Mouse (Mus musculus) limb, embryonic 12.5 days (tissue): ENCODE measurements around the gene Fubp3. TPM values are rescaled to one million over a fixed set of nuclear protein-coding genes. Genes with fewer than 3 reads are reported as not detected.
"Not testable (repeated sequence)": the region's sequence is repeated elsewhere in the genome, so short reads cannot be mapped to it uniquely, and the experiment has no call there.

Source experiments
- ATAC-seq: fragments of 200-750 bp; cut with Nextera tagmentation; 2 replicates; pipeline ENCODE4 v1.8.0; 2017; ENCODE audit warnings: low read depth, moderate TSS enrichment; ENCODE audit not compliant: insufficient number of reproducible peaks, insufficient read depth, low FRiP score, low TSS enrichment
- H3K27ac ChIP-seq: fragments of 300-500 bp; sonication (generic); 2 replicates; pipeline ENCODE4 v1.5.1; 2016; ENCODE audit warnings: mild to moderate bottlenecking, moderate library complexity
- H3K27me3 ChIP-seq: fragments of 300-500 bp; sonication (generic); 2 replicates; pipeline ENCODE4 v1.6.1; 2016; ENCODE audit warnings: mild to moderate bottlenecking, moderate library complexity
- H3K36me3 ChIP-seq: fragments of 300-500 bp; sonication (generic); 2 replicates; pipeline ENCODE4 v1.6.1; 2016; ENCODE audit warnings: mild to moderate bottlenecking, moderate library complexity
- H3K4me1 ChIP-seq: fragments of 300-500 bp; sonication (generic); replicated peaks from 2 replicates; pipeline ENCODE4 v1.6.1; 2016
- H3K4me2 ChIP-seq: fragments of 300-500 bp; sonication (generic); 2 replicates; pipeline ENCODE4 v1.6.1; 2016; ENCODE audit warnings: mild to moderate bottlenecking, moderate library complexity
- H3K4me3 ChIP-seq: fragments of 300-500 bp; sonication (generic); replicated peaks from 2 replicates; pipeline ENCODE4 v1.5.1; 2016; ENCODE audit warnings: mild to moderate bottlenecking
- H3K9ac ChIP-seq: fragments of 300-500 bp; sonication (generic); replicated peaks from 2 replicates; pipeline ENCODE4 v1.6.1; 2016; ENCODE audit warnings: mild to moderate bottlenecking, moderate library complexity
- H3K9me3 ChIP-seq: fragments of 300-500 bp; sonication (generic); 2 replicates; pipeline ENCODE4 v1.6.1; 2016; ENCODE audit warnings: mild to moderate bottlenecking, moderate library complexity
- WGBS: fragments of 180-500 bp; shearing (Covaris S2); methylation state at CpG from one replicate; pipeline ENCODE4 v1.1.7; 2016; 5-methylcytosine and 5-hydroxymethylcytosine counted together
- polyA plus RNA-seq: library from polyadenylated mRNA; unstranded; fragments of >200 nt; fragmentation: Nextera tagmentation; extraction: Ambion mirVana; gene quantifications from 2 replicates; pipeline ENCODE4 v1.2.1, GENCODE M21; 2016

Gene Fubp3
- polyA plus RNA-seq, result 102 and 104 TPM in 2 replicates

- Histone ChIP-seq H3K4me3 (peak within 1 kb of the TSS; percentile 100), H3K9ac (peak within 1 kb of the TSS; percentile 99), H3K27me3 (no peaks in the 10 kb centered on the region), H3K9me3 (no peaks in the 10 kb centered on the region), H3K36me3 (peaks cover 20% of the 10 kb centered on the region; the same call in 1 of the 2 replicates), H3K4me2 (peak within 1 kb of the TSS; percentile 86), H3K27ac (peak within 1 kb of the TSS; percentile 89), H3K4me1 (peaks cover 19% of the 10 kb centered on the region)
- ATAC-seq, result peak; percentile 90
- WGBS, result 3% methylated on average over 51 of the region's 51 CpGs
Observed at GRCm38 (mm10) chr2:31572051-31572914, at the start of gene Fubp3. TSS of gene Fubp3 (plus strand) at chr2:31572651.

GRCm38 (mm10) chr2:31524641-31525040 is 47.8 kb upstream of the Fubp3 start:
- Histone ChIP-seq H3K36me3 (no peaks in the 10 kb centered on the region), H3K4me3 (no peak overlapping the region), H3K4me1 (peaks cover 16% of the 10 kb centered on the region; the same call in 1 of the 2 replicates), H3K27me3 (peaks cover 4% of the 10 kb centered on the region; the same call in 1 of the 2 replicates), H3K27ac (no peak overlapping the region), H3K9ac (no peak overlapping the region), H3K9me3 (no peaks in the 10 kb centered on the region), H3K4me2 (no peak overlapping the region)
- ATAC-seq, result no peak
- 76% methylated on average over 5 of the region's 5 CpGs for WGBS

- Histone ChIP-seq H3K27me3 (peaks cover 4% of the 10 kb centered on the region; the same call in 1 of the 2 replicates), H3K36me3 (no peaks in the 10 kb centered on the region), H3K4me3 (no peak overlapping the region), H3K9ac (no peak overlapping the region), H3K4me2 (no peak overlapping the region), H3K9me3 (no peaks in the 10 kb centered on the region), H3K4me1 (peaks cover 12% of the 10 kb centered on the region; the same call in 1 of the 2 replicates), H3K27ac (no peak overlapping the region)
- 0 out of 2 replicates have a peak, but pooled peaks have one; percentile 31 for ATAC-seq
- 24% methylated on average over 10 of the region's 10 CpGs for WGBS
Observed at GRCm38 (mm10) chr2:31525778-31526177, 46.7 kb upstream of the Fubp3 start.

GRCm38 (mm10) chr2:31530201-31530600 is 42.2 kb upstream of the Fubp3 start:
- H3K9ac ChIP-seq, result no peak overlapping the region
- no peak for ATAC-seq
- no peaks in the 10 kb centered on the region for H3K27me3 ChIP-seq
- H3K4me3 ChIP-seq, result no peak overlapping the region
- no peak overlapping the region for H3K4me2 ChIP-seq
- no peak overlapping the region for H3K27ac ChIP-seq
- H3K4me1 ChIP-seq, result peaks cover 12% of the 10 kb centered on the region; the same call in 1 of the 2 replicates
- WGBS, result 47% methylated on average over 5 of the region's 5 CpGs
- no peaks in the 10 kb centered on the region for H3K9me3 ChIP-seq
- H3K36me3 ChIP-seq, result no peaks in the 10 kb centered on the region

GRCm38 (mm10) chr2:31537054-31537453 is 35.4 kb upstream of the Fubp3 start:
- ATAC-seq, result no peak
- H3K4me3 ChIP-seq, result no peak overlapping the region
- no peak overlapping the region for H3K9ac ChIP-seq
- 64% methylated on average over 5 of the region's 5 CpGs for WGBS
- peaks cover 6% of the 10 kb centered on the region; the same call in 1 of the 2 replicates for H3K9me3 ChIP-seq
- no peak overlapping the region for H3K4me2 ChIP-seq
- no peak overlapping the region for H3K27ac ChIP-seq
- H3K36me3 ChIP-seq, result no peaks in the 10 kb centered on the region
- no peaks in the 10 kb centered on the region for H3K4me1 ChIP-seq
- 0 out of 2 replicates have a peak, but pooled peaks cover 9% of the 10 kb centered on the region for H3K27me3 ChIP-seq

- no peaks in the 10 kb centered on the region for H3K4me1 ChIP-seq
- H3K4me2 ChIP-seq, result no peak overlapping the region
- H3K36me3 ChIP-seq, result no peaks in the 10 kb centered on the region
- WGBS, result 71% methylated on average over 5 of the region's 5 CpGs
- H3K9me3 ChIP-seq, result peaks cover 6% of the 10 kb centered on the region; the same call in 1 of the 2 replicates
- H3K9ac ChIP-seq, result no peak overlapping the region
- no peak overlapping the region for H3K4me3 ChIP-seq
- no peak for ATAC-seq
- H3K27me3 ChIP-seq, result 0 out of 2 replicates have a peak, but pooled peaks cover 9% of the 10 kb centered on the region
- H3K27ac ChIP-seq, result no peak overlapping the region
Observed at GRCm38 (mm10) chr2:31538745-31539144, 33.7 kb upstream of the Fubp3 start.

- no peak for ATAC-seq
- no peaks in the 10 kb centered on the region for H3K4me1 ChIP-seq
- no peak overlapping the region for H3K27ac ChIP-seq
- peaks cover 6% of the 10 kb centered on the region; the same call in 1 of the 2 replicates for H3K9me3 ChIP-seq
- H3K36me3 ChIP-seq, result no peaks in the 10 kb centered on the region
- H3K9ac ChIP-seq, result no peak overlapping the region
- H3K4me2 ChIP-seq, result no peak overlapping the region
- 92% methylated on average over 5 of the region's 5 CpGs for WGBS
- H3K4me3 ChIP-seq, result no peak overlapping the region
- H3K27me3 ChIP-seq, result 0 out of 2 replicates have a peak, but pooled peaks cover 9% of the 10 kb centered on the region
Observed at GRCm38 (mm10) chr2:31541581-31541980, 30.9 kb upstream of the Fubp3 start.

- H3K9me3 ChIP-seq, result no peaks in the 10 kb centered on the region
- no peaks in the 10 kb centered on the region for H3K36me3 ChIP-seq
- H3K4me3 ChIP-seq, result no peak overlapping the region
- no peak overlapping the region for H3K4me2 ChIP-seq
- H3K27ac ChIP-seq, result no peak overlapping the region
- H3K4me1 ChIP-seq, result no peaks in the 10 kb centered on the region
- no peak for ATAC-seq
- H3K9ac ChIP-seq, result no peak overlapping the region
- no peaks in the 10 kb centered on the region for H3K27me3 ChIP-seq
- 69% methylated on average over 11 of the region's 11 CpGs for WGBS
Observed at GRCm38 (mm10) chr2:31547726-31548125, 24.7 kb upstream of the Fubp3 start.

- no peak overlapping the region for H3K4me3 ChIP-seq
- no peak overlapping the region for H3K4me2 ChIP-seq
- H3K36me3 ChIP-seq, result no peaks in the 10 kb centered on the region
- H3K9ac ChIP-seq, result no peak overlapping the region
- peaks cover 7% of the 10 kb centered on the region; the same call in 1 of the 2 replicates for H3K9me3 ChIP-seq
- H3K4me1 ChIP-seq, result no peaks in the 10 kb centered on the region
- no peaks in the 10 kb centered on the region for H3K27me3 ChIP-seq
- no peak overlapping the region for H3K27ac ChIP-seq
- no peak for ATAC-seq
- 80% methylated on average over 3 of the region's 3 CpGs for WGBS
Observed at GRCm38 (mm10) chr2:31550503-31550902, 21.9 kb upstream of the Fubp3 start.

GRCm38 (mm10) chr2:31551351-31551750 is 21.1 kb upstream of the Fubp3 start:
- 96% methylated on average over 3 of the region's 3 CpGs for WGBS

GRCm38 (mm10) chr2:31551971-31552370 is 20.5 kb upstream of the Fubp3 start:
- Histone ChIP-seq H3K4me3 (no peak overlapping the region), H3K27me3 (no peaks in the 10 kb centered on the region), H3K9me3 (peaks cover 7% of the 10 kb centered on the region; the same call in 1 of the 2 replicates), H3K36me3 (no peaks in the 10 kb centered on the region), H3K27ac (no peak overlapping the region), H3K4me1 (no peaks in the 10 kb centered on the region), H3K4me2 (no peak overlapping the region), H3K9ac (no peak overlapping the region)
- ATAC-seq, result no peak
- WGBS, result 87% methylated on average over 10 of the region's 10 CpGs

More at GRCm38 (mm10) chr2:31551351-31551750, 21.1 kb upstream of the Fubp3 start:
- not testable (repeated sequence) for H3K27ac ChIP-seq, H3K4me2 ChIP-seq, H3K9ac ChIP-seq, H3K4me1 ChIP-seq, H3K36me3 ChIP-seq, H3K27me3 ChIP-seq, ATAC-seq, H3K4me3 ChIP-seq, H3K9me3 ChIP-seq
